Mouse (Mus musculus): ENCODE measurements around the gene Tarsl2. TPM values are rescaled to one million over a fixed set of nuclear protein-coding genes. Genes with fewer than 3 reads are reported as not detected.

Gene Tarsl2
- total and polyA plus RNA-seq, 3 experiments = 3.3 to 4.2 (median 4.0) TPM

DNA sequence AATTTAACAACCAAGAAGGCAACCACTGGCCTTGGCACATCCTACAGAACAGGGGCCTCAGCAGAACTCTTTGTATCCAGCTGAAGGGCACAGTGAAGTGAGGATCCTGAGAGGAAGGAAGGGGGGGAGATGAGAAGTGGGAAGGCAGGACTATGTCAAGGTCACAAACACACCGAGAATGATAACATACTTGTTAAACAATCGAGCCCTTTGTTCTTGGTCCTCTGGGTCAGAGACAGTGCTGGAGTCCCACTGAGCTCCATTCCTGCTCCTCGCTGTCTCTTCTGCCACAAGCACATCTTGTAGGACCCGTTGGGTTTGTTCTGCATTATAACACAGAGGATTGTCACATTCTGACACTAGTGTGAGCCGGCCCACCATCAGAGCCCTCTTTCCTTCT, 14.0 kb upstream of the Tarsl2 start:
- no peak overlapping the region for H3K9ac ChIP-seq (ENCODE audit: insufficient read depth, low read depth)
- H3K9me3 ChIP-seq (replicated peaks; ENCODE audit: low read length) = no peaks in the 10 kb centered on the region
- no peak overlapping the region for H3K4me2 ChIP-seq (ENCODE audit: insufficient read depth, low read depth, poor library complexity, severe bottlenecking)
- no peak for TF ChIP-seq MAFK (IDR thresholded peaks at IDR 0.05; ENCODE audit: insufficient replicate concordance, low read length)
- no peak for TF ChIP-seq USF2 (conservative IDR thresholded peaks at IDR 0.05; ENCODE audit: low read depth, low read length)
- TF ChIP-seq EP300 (IDR thresholded peaks at IDR 0.05; ENCODE audit: low read length) = no peak
- no peak for TF ChIP-seq MAX (IDR thresholded peaks at IDR 0.05; ENCODE audit: low read length)
- TF ChIP-seq POLR2AphosphoS2 (IDR thresholded peaks at IDR 0.05; ENCODE audit: low read depth, low read length) = no peak
- no peak for TF ChIP-seq MEF2A (IDR thresholded peaks at IDR 0.05; ENCODE audit: borderline replicate concordance, low read depth, low read length)
- no peak for TF ChIP-seq E2F4 (IDR thresholded peaks at IDR 0.05; ENCODE audit: insufficient replicate concordance, low read depth, low read length)
- no peak for TF ChIP-seq NELFE (IDR thresholded peaks at IDR 0.05; ENCODE audit: low read depth, low read length)
- no peak for TF ChIP-seq CTCF (conservative IDR thresholded peaks at IDR 0.05 in 1 of 2, IDR thresholded peaks at IDR 0.05 in 1 of 2; ENCODE audit: low read depth in 2 of 2, low read length in 2 of 2)
- no peak for TF ChIP-seq CHD2 (IDR thresholded peaks at IDR 0.05; ENCODE audit: low read length)
- TF ChIP-seq RAD21 (IDR thresholded peaks at IDR 0.05; ENCODE audit: low read depth, low read length) = no peak
- no peak for TF ChIP-seq HCFC1 (IDR thresholded peaks at IDR 0.05; ENCODE audit: low read depth, low read length)
- in situ Hi-C loops (cut with MboI; ENCODE audit: low pct_ligation_motif_present, low pct_unique_long_range_greater_than_20kb, low sequenced_read_pairs) = no loop called here
- no peaks in the 10 kb centered on the region for H3K4me1 ChIP-seq (ENCODE audit: control insufficient read depth in 1 of 2, insufficient read depth in 2 of 2)
- H3K27ac ChIP-seq (ENCODE audit: insufficient read depth, low read depth) = no peak overlapping the region
- peaks cover 16% of the 10 kb centered on the region for H3K27me3 ChIP-seq (replicated peaks)
- no peaks in the 10 kb centered on the region for H3K36me3 ChIP-seq (replicated peaks in 1 of 2; ENCODE audit: control insufficient read depth in 1 of 2, insufficient read depth in 1 of 2, low read length in 1 of 2)
- dilution Hi-C loops (cut with MboI; ENCODE audit: extremely low pct_ligation_motif_present, extremely low pct_unique_long_range_greater_than_20kb, low sequenced_read_pairs) = no loop called here
- no peak for DNase-seq (ENCODE audit: extremely low read depth)
- H3K79me2 ChIP-seq (replicated peaks; ENCODE audit: control insufficient read depth, extremely low read depth, insufficient read depth, poor library complexity, severe bottlenecking) = no peaks in the 10 kb centered on the region
- no peak overlapping the region for H3K4me3 ChIP-seq (replicated peaks in 1 of 3; ENCODE audit: low read depth in 2 of 3, low read length in 2 of 3, poor library complexity in 1 of 3)

DNA sequence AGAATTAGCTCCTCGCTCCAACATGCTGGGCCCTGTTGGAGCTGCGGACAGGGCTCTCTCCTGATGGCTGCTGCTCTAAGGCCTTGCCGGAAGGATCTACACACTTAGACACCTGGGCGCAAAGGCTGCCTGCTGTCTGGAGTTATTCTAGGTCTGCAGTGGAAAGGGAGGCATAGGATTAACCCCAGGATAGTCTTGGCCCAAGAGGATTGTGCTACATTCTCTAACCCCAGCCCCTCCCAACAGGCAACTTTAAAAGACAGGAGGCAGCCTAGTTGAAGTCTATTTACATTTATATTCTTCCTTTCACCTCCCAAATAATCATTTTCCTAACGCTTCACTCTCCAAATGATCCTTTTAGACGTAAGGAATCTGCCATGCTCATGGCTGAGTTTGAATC, 8.9 kb upstream of the Tarsl2 start:
- peaks cover 29% of the 10 kb centered on the region for H3K27me3 ChIP-seq (replicated peaks)
- no peaks in the 10 kb centered on the region for H3K4me1 ChIP-seq (ENCODE audit: control insufficient read depth in 1 of 2, insufficient read depth in 2 of 2)
- no peak overlapping the region for H3K9ac ChIP-seq (ENCODE audit: insufficient read depth, low read depth)
- dilution Hi-C loops (cut with MboI; ENCODE audit: extremely low pct_ligation_motif_present, extremely low pct_unique_long_range_greater_than_20kb, low sequenced_read_pairs) = no loop called here
- DNase-seq (ENCODE audit: extremely low read depth) = no peak
- H3K4me3 ChIP-seq (replicated peaks in 1 of 3; ENCODE audit: low read depth in 2 of 3, low read length in 2 of 3, poor library complexity in 1 of 3) = no peak overlapping the region
- no peaks in the 10 kb centered on the region for H3K36me3 ChIP-seq (replicated peaks in 1 of 2; ENCODE audit: control insufficient read depth in 1 of 2, insufficient read depth in 1 of 2, low read length in 1 of 2)
- no peaks in the 10 kb centered on the region for H3K9me3 ChIP-seq (replicated peaks; ENCODE audit: low read length)
- H3K79me2 ChIP-seq (replicated peaks; ENCODE audit: control insufficient read depth, extremely low read depth, insufficient read depth, poor library complexity, severe bottlenecking) = no peaks in the 10 kb centered on the region
- in situ Hi-C loops (cut with MboI; ENCODE audit: low pct_ligation_motif_present, low pct_unique_long_range_greater_than_20kb, low sequenced_read_pairs) = no loop called here
- no peak for TF ChIP-seq NELFE (IDR thresholded peaks at IDR 0.05; ENCODE audit: low read depth, low read length)
- no peak for TF ChIP-seq ZKSCAN1 (IDR thresholded peaks at IDR 0.05; ENCODE audit: borderline replicate concordance, low read depth, low read length)
- no peak overlapping the region for H3K4me2 ChIP-seq (ENCODE audit: insufficient read depth, low read depth, poor library complexity, severe bottlenecking)
- no peak overlapping the region for H3K27ac ChIP-seq (ENCODE audit: insufficient read depth, low read depth)

DNA sequence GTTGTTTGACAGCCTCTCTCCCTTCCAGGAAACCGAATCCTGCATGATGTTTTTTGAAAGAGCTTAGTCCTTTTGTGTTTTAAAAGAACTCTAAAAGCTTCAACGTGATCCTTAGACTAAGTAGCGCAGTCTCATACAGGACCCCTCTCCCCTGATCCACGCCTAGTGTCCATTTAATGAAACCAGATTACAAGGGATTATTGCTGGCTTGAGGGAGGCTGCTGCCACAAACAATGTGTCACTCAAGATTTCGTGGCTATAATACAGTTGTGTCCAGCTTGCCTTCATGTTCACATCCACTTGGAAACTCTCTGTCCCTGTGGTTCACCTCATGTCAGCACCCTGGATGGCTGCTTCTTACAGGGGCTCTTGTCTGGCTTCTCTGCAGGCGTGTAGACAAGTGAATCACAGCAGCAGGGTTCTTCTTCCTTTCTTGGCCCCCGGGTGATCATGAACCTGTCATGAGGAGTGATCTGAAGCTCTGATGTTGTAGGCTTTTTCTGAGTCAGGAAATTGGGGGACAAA, 8.3 kb upstream of the Tarsl2 start:
- in situ Hi-C loops (cut with MboI; ENCODE audit: low pct_ligation_motif_present, low pct_unique_long_range_greater_than_20kb, low sequenced_read_pairs) (no loop called here), dilution Hi-C loops (cut with MboI; ENCODE audit: extremely low pct_ligation_motif_present, extremely low pct_unique_long_range_greater_than_20kb, low sequenced_read_pairs) (no loop called here)
- peaks cover 32% of the 10 kb centered on the region for H3K27me3 ChIP-seq (replicated peaks)
- H3K27ac ChIP-seq (ENCODE audit: insufficient read depth, low read depth) = no peak overlapping the region
- H3K4me1 ChIP-seq (ENCODE audit: control insufficient read depth in 1 of 2, insufficient read depth in 2 of 2) = no peaks in the 10 kb centered on the region
- no peaks in the 10 kb centered on the region for H3K79me2 ChIP-seq (replicated peaks; ENCODE audit: control insufficient read depth, extremely low read depth, insufficient read depth, poor library complexity, severe bottlenecking)
- no peak for DNase-seq (ENCODE audit: extremely low read depth)
- H3K9me3 ChIP-seq (replicated peaks; ENCODE audit: low read length) = no peaks in the 10 kb centered on the region
- H3K4me3 ChIP-seq (replicated peaks in 1 of 3; ENCODE audit: low read depth in 2 of 3, low read length in 2 of 3, poor library complexity in 1 of 3) = no peak overlapping the region
- H3K4me2 ChIP-seq (ENCODE audit: insufficient read depth, low read depth, poor library complexity, severe bottlenecking) = no peak overlapping the region
- no peaks in the 10 kb centered on the region for H3K36me3 ChIP-seq (replicated peaks in 1 of 2; ENCODE audit: control insufficient read depth in 1 of 2, insufficient read depth in 1 of 2, low read length in 1 of 2)
- no peak for TF ChIP-seq ETS1 (conservative IDR thresholded peaks at IDR 0.05; ENCODE audit: low read depth, low read length)
- TF ChIP-seq RCOR1 (conservative IDR thresholded peaks at IDR 0.05; ENCODE audit: low read depth, low read length) = no peak
- TF ChIP-seq MEF2A (IDR thresholded peaks at IDR 0.05; ENCODE audit: borderline replicate concordance, low read depth, low read length) = no peak
- no peak for TF ChIP-seq USF1 (IDR thresholded peaks at IDR 0.05; ENCODE audit: low read depth, low read length)
- TF ChIP-seq NRF1 (IDR thresholded peaks at IDR 0.05; ENCODE audit: low read depth, low read length) = no peak
- no peak for TF ChIP-seq UBTF (IDR thresholded peaks at IDR 0.05; ENCODE audit: low read depth, low read length)
- no peak for TF ChIP-seq SMC3 (IDR thresholded peaks at IDR 0.05; ENCODE audit: low read depth, low read length)
- no peak for TF ChIP-seq PAX5 (IDR thresholded peaks at IDR 0.05; ENCODE audit: low read length)
- no peak for TF ChIP-seq TCF12 (IDR thresholded peaks at IDR 0.05; ENCODE audit: low read depth, low read length)
- TF ChIP-seq JUND (conservative IDR thresholded peaks at IDR 0.05; ENCODE audit: low read depth, low read length) = no peak
- TF ChIP-seq BHLHE40 (IDR thresholded peaks at IDR 0.05; ENCODE audit: low read depth, low read length) = no peak
- TF ChIP-seq POLR2A (IDR thresholded peaks at IDR 0.05; ENCODE audit: low read depth, low read length) = no peak
- TF ChIP-seq CHD1 (IDR thresholded peaks at IDR 0.05; ENCODE audit: low read depth, low read length) = no peak
- no peak overlapping the region for H3K9ac ChIP-seq (ENCODE audit: insufficient read depth, low read depth)

All from CH12.LX (cell line).